In the genomic region with DNA sequence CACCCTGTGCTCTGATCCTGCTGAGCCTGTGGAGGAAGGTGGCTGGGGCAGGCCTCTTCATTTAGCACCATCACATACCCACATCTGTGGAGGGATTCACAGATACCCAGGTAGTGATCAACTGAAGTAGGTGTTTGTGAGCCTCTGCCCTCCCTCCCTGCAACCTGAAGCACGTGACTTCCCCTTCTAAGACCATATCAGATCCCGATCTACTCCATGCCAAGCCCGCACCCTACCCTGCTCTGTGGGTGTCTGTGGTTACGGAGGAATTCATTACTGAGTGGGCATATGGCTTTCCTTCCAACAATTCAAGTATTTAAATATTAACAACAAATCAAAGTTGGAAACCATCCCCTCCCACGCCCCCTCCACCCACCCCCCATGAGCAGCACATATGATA, we compare ENCODE assay signal across 1 mouse cellular context.
TF ChIP-seq lines count a peak whose summit lies in the region.

No protein-coding gene starts in this region.

TF ChIP-seq in MEL, 35 proteins besides CTCF, POLR2A, EP300 and RAD21:
- TF ChIP-seq USF1 (IDR thresholded peaks at IDR 0.05; ENCODE audit: low read depth, low read length) (peak; percentile 79), ZKSCAN1 (IDR thresholded peaks at IDR 0.05; ENCODE audit: low read depth, low read length) (no peak), ZNF384 (IDR thresholded peaks at IDR 0.05; ENCODE audit: low read depth, low read length) (no peak), SIN3A (IDR thresholded peaks at IDR 0.05; ENCODE audit: low read length) (no peak), BHLHE40 (IDR thresholded peaks at IDR 0.05; ENCODE audit: borderline replicate concordance, low read depth, low read length) (peak; percentile 68; the same call in 1 of the 2 replicates), MAZ (IDR thresholded peaks at IDR 0.05; ENCODE audit: low read depth, low read length) (no peak), MAX (IDR thresholded peaks at IDR 0.05; ENCODE audit: low read length) (no peak), E2F4 (IDR thresholded peaks at IDR 0.05; ENCODE audit: borderline replicate concordance, low read depth, low read length) (no peak), HCFC1 (IDR thresholded peaks at IDR 0.05; ENCODE audit: low read depth, low read length) (no peak), NRF1 (IDR thresholded peaks at IDR 0.05; ENCODE audit: insufficient read depth, low read depth, low read length, poor library complexity, severe bottlenecking) (no peak), GATA1 (IDR thresholded peaks at IDR 0.05; ENCODE audit: low read depth, low read length) (0 out of 2 replicates have a peak, but pooled peaks have one; percentile 16), SMC3 (IDR thresholded peaks at IDR 0.05; ENCODE audit: low read depth, low read length) (no peak)
